Mouse (Mus musculus): ENCODE measurements at regions not wholly inside any gene's neighbourhood (a gene's known extent, or its start where the extent isn't known, plus 50 kb on each side); places are given as distances from the start of the nearest gene placed in this dataset.

GRCm38 (mm10) chr2:17917238-17917946, 79.4 kb downstream of the H2al2a start:
- H3K4me3 ChIP-seq (replicated peaks in 1 of 3; ENCODE audit: low read depth in 2 of 3, low read length in 2 of 3, poor library complexity in 1 of 3) = no peak overlapping the region
- no peak overlapping the region for H3K27ac ChIP-seq (ENCODE audit: insufficient read depth, low read depth)
- no peak for DNase-seq (ENCODE audit: extremely low read depth)
- in situ Hi-C loops (cut with MboI; ENCODE audit: low pct_ligation_motif_present, low pct_unique_long_range_greater_than_20kb, low sequenced_read_pairs) = no loop called here
- no peak overlapping the region for H3K4me2 ChIP-seq (ENCODE audit: insufficient read depth, low read depth, poor library complexity, severe bottlenecking)
- H3K79me2 ChIP-seq (replicated peaks; ENCODE audit: control insufficient read depth, extremely low read depth, insufficient read depth, poor library complexity, severe bottlenecking) = no peaks in the 10 kb centered on the region
- peaks cover 5 to 22% of the 10 kb centered on the region in 2 experiments for H3K4me1 ChIP-seq (ENCODE audit: control insufficient read depth in 1 of 2, insufficient read depth in 2 of 2)
- dilution Hi-C loops (cut with MboI; ENCODE audit: extremely low pct_ligation_motif_present, extremely low pct_unique_long_range_greater_than_20kb, low sequenced_read_pairs) = no loop called here
- H3K36me3 ChIP-seq (replicated peaks in 1 of 2; ENCODE audit: control insufficient read depth in 1 of 2, insufficient read depth in 1 of 2, low read length in 1 of 2) = no peaks in the 10 kb centered on the region
- TF ChIP-seq ZC3H11A (IDR thresholded peaks at IDR 0.05; ENCODE audit: low read depth, low read length) (no peak), PAX5 (IDR thresholded peaks at IDR 0.05; ENCODE audit: low read length) (no peak), CHD2 (IDR thresholded peaks at IDR 0.05; ENCODE audit: low read length) (no peak), RAD21 (IDR thresholded peaks at IDR 0.05; ENCODE audit: low read depth, low read length) (no peak), ETS1 (conservative IDR thresholded peaks at IDR 0.05; ENCODE audit: low read depth, low read length) (no peak), ZKSCAN1 (IDR thresholded peaks at IDR 0.05; ENCODE audit: borderline replicate concordance, low read depth, low read length) (no peak), MEF2A (IDR thresholded peaks at IDR 0.05; ENCODE audit: borderline replicate concordance, low read depth, low read length) (no peak), UBTF (IDR thresholded peaks at IDR 0.05; ENCODE audit: low read depth, low read length) (no peak), IRF4 (IDR thresholded peaks at IDR 0.05; ENCODE audit: low read depth, low read length) (no peak), JUN (IDR thresholded peaks at IDR 0.05; ENCODE audit: insufficient read depth, low read depth, low read length) (no peak), USF2 (conservative IDR thresholded peaks at IDR 0.05; ENCODE audit: low read depth, low read length) (no peak)
- H3K27me3 ChIP-seq (replicated peaks) = no peaks in the 10 kb centered on the region
- no peaks in the 10 kb centered on the region for H3K9me3 ChIP-seq (replicated peaks; ENCODE audit: low read length)
- H3K9ac ChIP-seq (ENCODE audit: insufficient read depth, low read depth) = no peak overlapping the region

DNA sequence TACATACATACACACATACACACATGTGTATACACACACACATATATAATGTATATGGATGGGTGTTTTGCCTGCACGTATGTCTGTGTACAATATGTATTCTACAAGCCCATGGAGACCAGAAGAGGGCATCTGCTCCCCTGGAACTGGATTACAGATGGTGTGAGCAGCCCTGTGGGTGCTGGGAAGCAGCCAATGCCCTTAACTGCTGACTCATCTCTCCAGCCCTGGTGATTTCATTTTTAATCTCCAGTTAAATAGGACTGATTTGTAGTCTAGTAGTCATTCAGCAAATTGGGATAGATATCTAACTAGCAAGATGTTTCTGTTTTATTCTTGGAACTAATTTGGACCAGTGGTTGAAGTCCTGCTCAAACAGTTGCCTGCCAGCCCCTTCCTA, 94.1 kb downstream of the H2al2a start:
- no peaks in the 10 kb centered on the region for H3K27me3 ChIP-seq (replicated peaks)
- no peaks in the 10 kb centered on the region for H3K9me3 ChIP-seq (replicated peaks; ENCODE audit: low read length)
- in situ Hi-C loops (cut with MboI; ENCODE audit: low pct_ligation_motif_present, low pct_unique_long_range_greater_than_20kb, low sequenced_read_pairs) = no loop called here
- no peaks in the 10 kb centered on the region for H3K36me3 ChIP-seq (replicated peaks in 1 of 2; ENCODE audit: control insufficient read depth in 1 of 2, insufficient read depth in 1 of 2, low read length in 1 of 2)
- TF ChIP-seq E2F4 (IDR thresholded peaks at IDR 0.05; ENCODE audit: insufficient replicate concordance, low read depth, low read length) = no peak
- H3K4me1 ChIP-seq (ENCODE audit: control insufficient read depth in 1 of 2, insufficient read depth in 2 of 2) = no peaks in the 10 kb centered on the region
- no peak overlapping the region for H3K9ac ChIP-seq (ENCODE audit: insufficient read depth, low read depth)
- no peak for DNase-seq (ENCODE audit: extremely low read depth)
- no peak overlapping the region for H3K4me3 ChIP-seq (replicated peaks in 1 of 3; ENCODE audit: low read depth in 2 of 3, low read length in 2 of 3, poor library complexity in 1 of 3)
- no peak overlapping the region for H3K27ac ChIP-seq (ENCODE audit: insufficient read depth, low read depth)
- no peak overlapping the region for H3K4me2 ChIP-seq (ENCODE audit: insufficient read depth, low read depth, poor library complexity, severe bottlenecking)
- H3K79me2 ChIP-seq (replicated peaks; ENCODE audit: control insufficient read depth, extremely low read depth, insufficient read depth, poor library complexity, severe bottlenecking) = no peaks in the 10 kb centered on the region
- dilution Hi-C loops (cut with MboI; ENCODE audit: extremely low pct_ligation_motif_present, extremely low pct_unique_long_range_greater_than_20kb, low sequenced_read_pairs) = no loop called here

- Histone ChIP-seq H3K79me2 (replicated peaks; ENCODE audit: control insufficient read depth, extremely low read depth, insufficient read depth, poor library complexity, severe bottlenecking) (no peaks in the 10 kb centered on the region), H3K4me2 (ENCODE audit: insufficient read depth, low read depth, poor library complexity, severe bottlenecking) (no peak overlapping the region), H3K27ac (ENCODE audit: insufficient read depth, low read depth) (no peak overlapping the region), H3K9me3 (replicated peaks; ENCODE audit: low read length) (no peaks in the 10 kb centered on the region), H3K4me1 (ENCODE audit: control insufficient read depth in 1 of 2, insufficient read depth in 2 of 2) (peaks cover 0 to 7% of the 10 kb centered on the region in 2 experiments; a peak in 2 of 4 replicates), H3K9ac (ENCODE audit: insufficient read depth, low read depth) (no peak overlapping the region), H3K4me3 (replicated peaks in 1 of 3; ENCODE audit: low read depth in 2 of 3, low read length in 2 of 3, poor library complexity in 1 of 3) (no peak overlapping the region), H3K27me3 (replicated peaks) (no peaks in the 10 kb centered on the region), H3K36me3 (replicated peaks in 1 of 2; ENCODE audit: control insufficient read depth in 1 of 2, insufficient read depth in 1 of 2, low read length in 1 of 2) (no peaks in the 10 kb centered on the region)
- no peak for DNase-seq (ENCODE audit: extremely low read depth)
- in situ Hi-C loops (cut with MboI; ENCODE audit: low pct_ligation_motif_present, low pct_unique_long_range_greater_than_20kb, low sequenced_read_pairs) = no loop called here
- dilution Hi-C loops (cut with MboI; ENCODE audit: extremely low pct_ligation_motif_present, extremely low pct_unique_long_range_greater_than_20kb, low sequenced_read_pairs) = no loop called here
- TF ChIP-seq IRF4 (IDR thresholded peaks at IDR 0.05; ENCODE audit: low read depth, low read length) (no peak), MEF2A (IDR thresholded peaks at IDR 0.05; ENCODE audit: borderline replicate concordance, low read depth, low read length) (no peak), MYC (IDR thresholded peaks at IDR 0.05; ENCODE audit: low read depth, low read length) (no peak), PAX5 (IDR thresholded peaks at IDR 0.05; ENCODE audit: low read length) (no peak), E2F4 (IDR thresholded peaks at IDR 0.05; ENCODE audit: insufficient replicate concordance, low read depth, low read length) (no peak), MAX (IDR thresholded peaks at IDR 0.05; ENCODE audit: low read length) (no peak), KAT2A (IDR thresholded peaks at IDR 0.05; ENCODE audit: insufficient replicate concordance, low read length) (no peak), CTCF (conservative IDR thresholded peaks at IDR 0.05 in 1 of 2, IDR thresholded peaks at IDR 0.05 in 1 of 2; ENCODE audit: low read depth in 2 of 2, low read length in 2 of 2) (no peak), NRF1 (IDR thresholded peaks at IDR 0.05; ENCODE audit: low read depth, low read length) (no peak), POLR2A (IDR thresholded peaks at IDR 0.05; ENCODE audit: low read depth, low read length) (no peak), JUND (conservative IDR thresholded peaks at IDR 0.05; ENCODE audit: low read depth, low read length) (no peak), ZC3H11A (IDR thresholded peaks at IDR 0.05; ENCODE audit: low read depth, low read length) (no peak), ZNF384 (IDR thresholded peaks at IDR 0.05; ENCODE audit: low read depth, low read length) (no peak), TBP (conservative IDR thresholded peaks at IDR 0.05; ENCODE audit: low read depth, low read length) (no peak), GABPA (IDR thresholded peaks at IDR 0.05; ENCODE audit: insufficient replicate concordance, low read depth, low read length) (no peak)
These were observed 96.6 kb downstream of the H2al2a start for GRCm38 (mm10) chr2:17900202-17900601.
